Mouse (Mus musculus) embryonic fibroblast, embryonic 13.5 days (primary cell): ENCODE measurements at regions not wholly inside any gene's neighbourhood (a gene's known extent, or its start where the extent isn't known, plus 50 kb on each side); places are given as distances from the start of the nearest gene placed in this dataset.

Experiments used
- H3K27ac ChIP-seq: 2 replicates; pipeline ENCODE4 v1.5.1; 2012; ENCODE audit warnings: low read length, control low read depth, inconsistent platforms; ENCODE audit not compliant: insufficient read depth
- H3K4me1 ChIP-seq: 2 replicates; pipeline ENCODE4 v1.6.1; 2011; ENCODE audit warnings: low read length; ENCODE audit not compliant: control insufficient read depth, insufficient read depth
- H3K4me3 ChIP-seq: 2 replicates; pipeline ENCODE4 v1.5.1; 2011; ENCODE audit warnings: mild to moderate bottlenecking, control low read depth, low read length; ENCODE audit not compliant: insufficient read depth
- CTCF ChIP-seq: IDR thresholded peaks from 2 replicates; pipeline ENCODE4 v1.5.1; 2011; ENCODE audit warnings: mild to moderate bottlenecking, control low read depth, low read length, moderate library complexity, borderline replicate concordance; ENCODE audit not compliant: insufficient read depth
- POLR2A ChIP-seq: IDR thresholded peaks from 2 replicates; pipeline ENCODE4 v1.6.1; 2011; ENCODE audit warnings: low read depth, mild to moderate bottlenecking, control low read depth, low read length, moderate library complexity

DNA sequence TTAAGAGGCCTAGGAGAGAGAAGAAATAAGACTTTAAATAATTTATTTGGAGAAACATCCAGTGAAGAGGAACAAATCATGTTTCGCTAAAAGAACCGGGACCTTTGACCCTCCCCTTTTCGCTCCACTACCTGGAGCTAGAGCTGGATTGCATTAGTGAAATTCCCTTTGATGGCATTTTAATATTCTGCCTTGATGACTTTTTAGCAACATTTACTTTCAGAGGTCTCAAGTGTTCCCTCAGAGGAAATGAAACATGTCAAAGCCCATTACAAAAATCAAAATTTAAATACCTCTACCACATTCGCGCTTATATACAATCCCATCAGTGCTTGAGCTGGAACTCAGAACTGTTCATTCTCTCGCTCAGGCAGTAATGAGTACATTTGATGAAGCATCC is 297.0 kb upstream of the Gm10295 start:
- Histone ChIP-seq H3K4me3 (no peak overlapping the region), H3K27ac (no peak overlapping the region), H3K4me1 (no peaks in the 10 kb centered on the region)
- TF ChIP-seq POLR2A = no peak
- TF ChIP-seq CTCF = no peak

DNA sequence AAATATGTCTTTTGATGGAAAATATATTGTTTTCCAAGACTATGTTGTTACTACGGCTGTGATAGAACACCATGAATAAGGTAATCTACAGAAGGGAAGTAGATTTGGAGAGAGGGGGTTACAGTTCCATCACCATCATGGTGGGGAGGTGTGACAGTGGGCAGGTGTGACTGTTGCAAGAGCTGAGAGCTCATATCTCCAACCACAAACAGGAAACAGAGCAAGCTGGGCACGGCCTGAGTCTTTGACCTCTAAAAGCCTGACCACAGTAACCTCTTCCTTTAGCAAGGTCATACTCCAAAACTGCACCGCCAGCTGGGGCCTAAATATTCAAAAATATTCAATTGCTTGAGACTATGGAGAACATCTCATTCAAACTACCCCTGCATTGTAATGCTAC is 295.7 kb upstream of the Gm10295 start:
- TF ChIP-seq POLR2A (no peak), CTCF (no peak)
- no peak overlapping the region for H3K4me3 ChIP-seq
- H3K27ac ChIP-seq = no peak overlapping the region
- H3K4me1 ChIP-seq = no peaks in the 10 kb centered on the region

DNA sequence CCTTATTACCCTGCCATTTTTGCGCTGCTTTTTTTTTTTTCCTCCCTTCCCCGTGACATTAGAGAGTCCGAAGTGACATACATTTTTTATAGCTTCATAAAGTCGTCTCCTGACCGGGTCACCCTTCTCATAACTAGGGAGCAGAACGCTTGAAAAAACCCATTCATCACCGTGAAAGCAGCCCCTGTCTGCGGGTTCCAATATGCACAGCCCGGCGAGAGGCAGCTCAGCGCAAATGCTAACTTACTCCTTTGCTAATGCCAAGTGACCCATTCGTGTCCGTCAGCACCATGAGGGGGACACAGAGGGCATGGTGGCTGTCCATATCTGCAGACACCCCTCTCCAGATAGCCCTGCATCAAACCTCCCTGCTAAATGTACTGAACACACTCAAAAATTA is 271.8 kb upstream of the Gm10295 start:
- TF ChIP-seq CTCF = no peak
- no peak for TF ChIP-seq POLR2A
- Histone ChIP-seq H3K4me3 (no peak overlapping the region), H3K27ac (no peak overlapping the region), H3K4me1 (no peaks in the 10 kb centered on the region)

DNA sequence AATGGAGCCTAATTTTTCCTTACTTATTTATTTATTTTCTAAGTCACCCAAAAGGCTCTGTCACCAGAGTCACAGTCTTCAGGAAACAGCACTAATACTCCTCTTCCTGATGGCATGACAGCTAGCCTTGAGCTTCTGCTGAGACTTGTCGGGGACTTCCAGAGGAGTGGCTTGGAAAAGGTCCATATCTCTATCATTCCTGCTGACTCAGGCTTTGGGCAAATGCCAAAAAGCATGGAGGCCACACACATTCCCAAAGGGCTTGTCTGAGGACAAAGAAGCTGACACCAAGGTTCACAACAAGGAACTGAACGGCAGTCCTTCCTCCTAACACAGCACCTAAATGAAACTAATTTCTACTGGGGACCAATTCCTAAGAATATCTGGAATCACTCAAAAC is 251.9 kb upstream of the Gm10295 start:
- Histone ChIP-seq H3K4me1 (no peaks in the 10 kb centered on the region), H3K4me3 (no peak overlapping the region), H3K27ac (no peak overlapping the region)
- no peak for TF ChIP-seq POLR2A
- TF ChIP-seq CTCF = no peak

DNA sequence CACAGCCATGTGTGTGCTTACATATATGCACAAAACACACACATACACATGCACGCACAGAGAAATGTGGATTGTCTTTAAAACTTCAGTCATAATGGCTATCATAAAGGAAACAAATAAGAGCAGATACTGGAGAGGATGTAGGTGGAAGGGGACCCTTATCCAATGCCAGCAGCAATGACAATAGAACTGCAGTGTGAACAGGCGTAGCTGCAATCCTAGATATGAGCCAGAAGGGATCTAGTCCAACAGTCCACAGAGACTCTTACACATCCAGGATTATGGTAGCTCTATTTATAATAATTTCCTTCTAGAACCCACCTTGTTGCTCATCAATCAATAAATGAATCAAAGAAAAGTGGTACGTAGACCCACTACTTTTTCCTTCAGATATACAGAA is 245.5 kb upstream of the Gm10295 start:
- TF ChIP-seq POLR2A (no peak), CTCF (no peak)
- Histone ChIP-seq H3K4me1 (no peaks in the 10 kb centered on the region), H3K27ac (no peak overlapping the region), H3K4me3 (no peak overlapping the region)

DNA sequence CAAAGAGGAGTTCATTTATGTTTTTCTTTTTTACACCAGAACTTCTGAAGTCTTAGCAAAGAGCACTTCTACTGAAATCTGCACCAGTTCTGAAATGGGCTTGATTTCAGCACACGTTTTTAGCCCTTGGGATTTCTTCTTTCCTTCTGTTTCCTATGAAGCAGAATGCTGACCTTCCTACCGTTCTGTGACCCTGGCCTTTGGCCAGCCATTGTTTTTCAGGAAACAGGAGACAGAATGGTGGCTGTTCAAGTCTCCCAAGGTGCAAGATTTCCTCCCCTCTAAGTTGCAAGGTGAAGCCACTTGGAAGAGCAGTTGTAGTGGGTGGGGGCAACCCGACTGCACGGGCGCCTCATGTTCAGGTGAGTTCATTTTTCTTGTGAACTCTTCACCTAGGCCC is 236.3 kb upstream of the Gm10295 start:
- H3K4me1 ChIP-seq = no peaks in the 10 kb centered on the region
- H3K27ac ChIP-seq = no peak overlapping the region
- TF ChIP-seq POLR2A = no peak
- TF ChIP-seq CTCF = no peak
- no peak overlapping the region for H3K4me3 ChIP-seq

DNA sequence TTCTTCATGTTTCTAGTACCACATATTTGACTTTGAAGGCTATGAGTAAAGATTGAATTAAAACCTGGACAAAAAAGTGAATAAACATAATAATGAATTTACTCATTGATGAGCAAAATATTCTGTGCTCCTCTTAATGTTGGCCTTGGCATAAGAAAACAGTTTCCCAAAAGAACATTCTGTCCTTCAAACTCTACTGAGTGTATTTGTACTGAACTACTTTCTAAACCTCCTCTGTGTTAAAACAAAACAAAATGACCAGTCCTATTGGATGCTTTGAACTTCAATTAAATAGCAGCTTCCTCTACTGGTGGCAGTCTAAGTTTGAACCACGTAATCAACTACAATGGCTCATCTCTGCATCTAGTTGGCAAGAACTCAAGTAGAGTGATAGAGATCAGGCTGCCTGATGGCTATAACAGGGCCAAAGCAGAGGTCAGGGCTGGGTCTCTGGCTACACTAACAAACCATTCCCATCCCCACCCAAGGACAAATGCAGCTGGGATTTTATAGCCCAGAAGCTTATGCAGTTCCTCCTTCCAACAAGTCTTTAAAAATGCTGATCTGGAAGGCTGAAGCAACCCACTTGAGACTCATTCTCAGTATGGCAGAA is 232.3 kb upstream of the Gm10295 start:
- no peak overlapping the region for H3K27ac ChIP-seq
- no peak overlapping the region for H3K4me3 ChIP-seq
- H3K4me1 ChIP-seq = no peaks in the 10 kb centered on the region
- TF ChIP-seq CTCF (no peak), POLR2A (no peak)

DNA sequence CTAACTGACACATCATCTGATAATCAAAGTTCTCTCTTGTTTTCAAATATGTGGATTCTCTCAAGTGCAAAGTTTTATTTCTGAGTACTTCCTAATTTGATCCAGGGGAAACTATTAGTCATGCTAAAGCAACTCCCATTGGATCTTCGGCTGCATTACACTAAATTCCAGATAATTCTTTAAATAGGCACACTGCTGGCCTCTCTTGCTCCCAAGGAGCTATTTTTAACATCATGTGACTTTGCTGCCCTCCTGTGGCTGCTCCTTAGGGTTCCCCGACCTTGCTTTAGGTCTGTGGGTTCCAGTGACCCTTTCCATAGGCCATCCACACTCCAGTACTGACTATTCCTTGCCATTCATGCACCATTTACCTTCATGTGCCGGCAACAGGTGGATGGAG is 230.5 kb upstream of the Gm10295 start:
- no peak overlapping the region for H3K27ac ChIP-seq
- no peak for TF ChIP-seq POLR2A
- TF ChIP-seq CTCF = 0 out of 2 replicates have a peak, but pooled peaks have one; percentile 34
- no peak overlapping the region for H3K4me3 ChIP-seq
- H3K4me1 ChIP-seq = no peaks in the 10 kb centered on the region

DNA sequence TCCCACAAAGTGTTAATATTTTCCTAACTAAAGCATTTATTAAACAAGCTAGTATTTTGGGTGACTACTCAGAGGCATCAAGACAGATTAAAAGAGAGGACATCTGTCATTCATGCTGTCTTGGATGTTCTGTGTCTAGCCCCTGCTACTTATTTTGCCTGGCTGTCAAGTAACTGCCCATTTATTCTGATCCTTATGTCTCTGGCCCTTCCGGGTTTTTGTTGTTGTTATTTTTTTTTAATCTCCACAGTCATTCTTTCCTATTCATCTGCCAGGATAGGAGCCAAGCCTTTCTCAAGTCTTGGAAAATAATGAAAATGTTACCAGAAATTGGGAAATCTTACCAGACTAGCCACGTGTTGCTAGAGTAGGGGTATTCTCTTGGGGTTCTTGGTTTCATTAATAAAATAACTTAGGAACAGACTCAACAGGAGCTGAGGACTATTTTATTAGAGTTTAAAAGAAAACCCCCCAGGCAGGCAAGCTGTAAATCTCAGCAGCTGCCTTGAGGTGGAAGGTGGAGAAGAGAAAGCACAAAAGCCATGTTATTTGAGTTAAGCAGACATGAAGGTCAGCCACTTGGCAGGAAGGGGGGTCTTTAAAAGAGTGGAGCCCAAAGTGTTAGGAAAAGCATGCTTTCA is 209.1 kb upstream of the Gm10295 start:
- TF ChIP-seq POLR2A (no peak), CTCF (no peak)
- no peak overlapping the region for H3K27ac ChIP-seq
- H3K4me1 ChIP-seq = no peaks in the 10 kb centered on the region
- no peak overlapping the region for H3K4me3 ChIP-seq

DNA sequence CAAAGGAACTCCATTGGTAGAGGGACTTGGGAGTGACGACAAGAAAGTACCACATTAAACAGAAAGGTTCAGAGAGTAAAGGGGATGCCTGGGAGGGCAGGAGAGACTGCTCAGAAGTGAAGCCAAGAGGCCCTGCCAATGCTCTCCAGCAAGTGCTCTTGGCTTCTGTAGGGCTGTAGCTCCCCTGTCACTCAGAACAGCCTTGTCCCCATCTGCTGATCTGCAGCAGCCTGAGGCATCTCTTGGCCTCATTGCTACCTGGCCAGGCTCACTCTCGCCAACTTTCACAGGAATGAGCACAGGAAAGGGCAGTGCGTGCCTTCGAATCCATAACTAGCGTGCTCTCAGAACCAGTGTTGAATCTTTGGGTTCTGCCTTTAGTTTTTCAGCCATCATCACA is 205.2 kb upstream of the Gm10295 start:
- no peak overlapping the region for H3K27ac ChIP-seq
- H3K4me1 ChIP-seq = no peaks in the 10 kb centered on the region
- no peak overlapping the region for H3K4me3 ChIP-seq
- TF ChIP-seq POLR2A = no peak
- TF ChIP-seq CTCF = no peak

DNA sequence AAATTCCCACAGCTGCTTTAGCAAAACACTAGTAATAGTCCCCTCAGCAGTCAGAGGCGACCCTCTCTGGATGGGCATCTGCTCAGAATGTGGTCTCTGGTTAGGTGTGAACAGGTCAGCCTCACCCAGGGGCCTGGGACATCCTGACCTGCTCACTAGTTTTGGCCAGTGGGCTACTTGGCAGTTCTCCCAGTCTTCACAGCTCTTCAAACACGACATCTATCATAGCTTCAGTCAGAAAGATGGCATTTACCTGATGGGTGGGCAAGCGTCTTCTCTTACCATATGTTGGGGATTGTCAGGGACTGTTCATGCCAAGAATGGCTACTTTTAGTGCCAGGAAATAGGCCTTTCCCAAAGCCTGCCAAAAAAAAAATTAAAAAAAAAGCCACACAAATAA is 204.2 kb upstream of the Gm10295 start:
- Histone ChIP-seq H3K4me3 (no peak overlapping the region), H3K27ac (no peak overlapping the region)
- TF ChIP-seq CTCF = no peak
- TF ChIP-seq POLR2A = no peak

More for the DNA sequence above, 204.2 kb upstream of the Gm10295 start:
- no peaks in the 10 kb centered on the region for H3K4me1 ChIP-seq
